Mouse (Mus musculus) layer of hippocampus, adult 18-20 months (tissue): Measurements from ENCODE around the gene Cdhr5. TPM values are rescaled to one million over a fixed set of nuclear protein-coding genes. Genes with fewer than 3 reads are reported as not detected.
A peak's percentile ranks its signal among the peaks of the same experiment; 100 is the strongest.

Experiments used
- DNase-seq, 2 experiments: peaks; one replicate each; pipeline ENCODE4 v3.0.0; 2022; ENCODE audit warnings: low spot score in 2 of 2
- microRNA-seq, 2 experiments: library from miRNA; unstranded; fragments of <30 nt; microRNA quantifications; one replicate each; pipeline ENCODE4 v1.2.0; 2021
- total RNA-seq, 2 experiments: library from RNA; stranded (reverse); gene quantifications; 2 replicates each; pipeline ENCODE4 v1.2.3; 2021

The Cdhr5 gene
- total RNA-seq, 2 experiments from 2014 or later, result not detected

- DNase-seq, result no peak
Observed at GRCm38 (mm10) chr7:141222696-141223215, 53.8 kb downstream of the Cdhr5 start.

DNA sequence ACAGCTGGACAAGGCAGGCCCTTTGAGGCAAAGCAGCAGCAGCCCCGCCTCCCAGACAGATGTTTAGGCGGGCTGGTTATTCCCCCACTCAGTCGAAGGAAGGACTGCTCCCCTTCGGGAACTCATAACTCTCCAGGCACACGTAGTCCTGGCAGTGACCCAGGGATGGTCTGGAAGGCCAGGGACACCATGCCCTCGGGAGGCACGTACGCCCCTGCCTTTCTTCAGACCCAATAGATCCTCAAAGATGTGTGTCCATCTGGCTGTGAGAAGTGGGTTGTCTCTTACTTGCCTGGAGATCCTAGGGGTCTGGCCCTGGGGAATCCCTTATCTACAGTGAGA is 54.5 kb downstream of the Cdhr5 start:
- DNase-seq, result no peak

GRCm38 (mm10) chr7:141221249-141222125 is 55.1 kb downstream of the Cdhr5 start:
- DNase-seq, result peak; percentile 90 to 94

DNA sequence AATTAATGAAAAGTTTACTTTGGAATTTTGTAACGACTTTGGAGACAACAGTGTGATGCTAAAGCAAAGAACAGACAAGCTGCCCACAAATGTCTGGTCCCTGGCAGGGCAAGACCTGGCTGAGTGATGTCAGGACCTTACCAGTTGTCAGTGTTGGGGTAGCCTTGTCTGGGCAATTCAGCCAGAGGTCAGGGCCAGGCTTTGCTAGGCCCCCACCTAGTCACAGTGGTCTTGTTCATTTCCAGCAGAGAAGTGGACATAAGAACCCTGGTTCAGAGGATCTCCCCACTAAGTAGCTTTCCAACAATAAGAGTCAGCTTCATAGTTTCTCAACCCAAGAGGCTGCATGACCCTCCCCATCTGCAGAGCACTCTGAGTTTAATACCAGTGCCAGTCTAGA is 56.2 kb downstream of the Cdhr5 start:
- no peak for DNase-seq

GRCm38 (mm10) chr7:141219558-141220099 is 57.0 kb downstream of the Cdhr5 start:
- no peak for DNase-seq

Small RNA genes lying within 50 kb of the gene (microRNA-seq; reads per million reads assigned to microRNA genes)
- 70.8 to 81.7 reads per million in 2 experiments for gene Mir210

Other genes starting within 250 kb of the Cdhr5 start
- gene Gm17387, start 247.7 kb downstream of the Cdhr5 start, total RNA-seq, result not detected
- gene B4galnt4, start 215.7 kb downstream of the Cdhr5 start, total RNA-seq, result 10 to 100 TPM; 84.2 to 86.8 TPM
- gene Pkp3, start 198.6 kb downstream of the Cdhr5 start, total RNA-seq, result not detected
- 1 to 10 TPM; 1.9 to 2.1 TPM for gene Sigirr, start 176.2 kb downstream of the Cdhr5 start, total RNA-seq
- gene Ano9, start 159.0 kb downstream of the Cdhr5 start, total RNA-seq, result not detected
- 10 to 100 TPM; 47.4 to 50.6 TPM for gene Ptdss2, start 154.4 kb downstream of the Cdhr5 start, total RNA-seq
- gene Rnh1, start 103.9 kb downstream of the Cdhr5 start, total RNA-seq, result 10 to 100 TPM; 35.5 to 45.9 TPM
- gene Hras, start 82.8 kb downstream of the Cdhr5 start, total RNA-seq, result 100 to 1,000 TPM; 201 TPM
- gene Lrrc56, start 82.6 kb downstream of the Cdhr5 start, total RNA-seq, result 1 to 10 TPM; 4.3 to 4.5 TPM
- gene Lmntd2, start 62.7 kb downstream of the Cdhr5 start, total RNA-seq, result not detected
- gene Rassf7, start 60.9 kb downstream of the Cdhr5 start, total RNA-seq, result 1 to 10 TPM in 1 of 2 experiments, under 1 TPM in 1; 0.71 to 1.5 TPM
- gene Phrf1, start 48.0 kb downstream of the Cdhr5 start, total RNA-seq, result 10 to 100 TPM; 76.9 to 78.8 TPM
- gene Irf7, start 10.3 kb downstream of the Cdhr5 start, total RNA-seq, result 1 to 10 TPM in 1 of 2 experiments, under 1 TPM in 1; 0.46 to 1.2 TPM
- not detected for gene Sct, start 2.3 kb upstream of the Cdhr5 start, total RNA-seq
- gene Drd4, start 15.2 kb upstream of the Cdhr5 start, total RNA-seq, result not detected
- gene Deaf1, start 50.9 kb upstream of the Cdhr5 start, total RNA-seq, result 10 to 100 TPM; 66.3 to 79.6 TPM
- 10 to 100 TPM; 29.2 to 30.5 TPM for gene Tmem80, start 51.0 kb upstream of the Cdhr5 start, total RNA-seq
- gene Eps8l2, start 62.1 kb upstream of the Cdhr5 start, total RNA-seq, result 1 to 10 TPM; 5.0 to 9.0 TPM
- 100 to 1,000 TPM; 122 to 125 TPM for gene Taldo1, start 115.4 kb upstream of the Cdhr5 start, total RNA-seq
- gene Gatd1, start 137.3 kb upstream of the Cdhr5 start, total RNA-seq, result 10 to 100 TPM; 37.7 to 39.9 TPM
- 100 to 1,000 TPM; 265 to 270 TPM for gene Cend1, start 152.7 kb upstream of the Cdhr5 start, total RNA-seq
- 100 to 1,000 TPM; 319 to 320 TPM for gene Slc25a22, start 161.1 kb upstream of the Cdhr5 start, total RNA-seq
- 1 to 10 TPM in 1 of 2 experiments, under 1 TPM in 1; 0.69 to 1.1 TPM for gene Pidd1, start 167.2 kb upstream of the Cdhr5 start, total RNA-seq
- 100 to 1,000 TPM; 557 to 573 TPM for gene Rplp2, start 170.6 kb upstream of the Cdhr5 start, total RNA-seq
- gene Pnpla2, start 178.4 kb upstream of the Cdhr5 start, total RNA-seq, result 10 to 100 TPM; 29.9 to 35.6 TPM
- gene Cracr2b, start 184.3 kb upstream of the Cdhr5 start, total RNA-seq, result 1 to 10 TPM; 3.3 TPM
- gene Cd151, start 190.6 kb upstream of the Cdhr5 start, total RNA-seq, result 10 to 100 TPM; 24.2 to 26.0 TPM
- 10 to 100 TPM; 39.2 to 42.8 TPM for gene Polr2l, start 198.3 kb upstream of the Cdhr5 start, total RNA-seq
- gene Tspan4, start 198.5 kb upstream of the Cdhr5 start, total RNA-seq, result 10 to 100 TPM; 11.3 to 11.7 TPM